Mouse (Mus musculus): ENCODE measurements around the gene Ubac2.
A peak's percentile ranks its signal among the peaks of the same experiment; 100 is the strongest.
"Not testable (repeated sequence)": the region's sequence is repeated elsewhere in the genome, so short reads cannot be mapped to it uniquely, and the experiment has no call there.

Gene Ubac2

DNA sequence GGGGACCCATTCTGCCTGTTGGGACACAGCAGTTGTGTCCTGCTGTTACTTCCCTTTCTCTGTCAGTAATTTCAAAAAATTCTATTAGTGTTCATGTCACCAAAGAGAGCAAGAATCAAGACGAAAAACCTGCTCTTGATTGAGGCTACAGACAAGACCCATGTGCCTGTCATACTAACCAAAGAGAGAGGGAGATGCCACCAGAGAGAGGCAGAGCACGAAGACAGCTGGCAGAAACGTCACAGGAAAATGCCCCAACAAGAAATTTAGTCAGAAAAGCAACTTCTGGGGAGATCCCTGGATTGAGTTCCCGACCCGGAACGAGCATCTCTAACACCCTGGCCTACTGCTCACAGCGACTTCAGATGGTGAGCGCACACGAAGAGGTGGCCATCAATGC is 170.4 kb downstream of the Ubac2 start:
- no peak for DNase-seq (ENCODE audit: low spot score)

DNA sequence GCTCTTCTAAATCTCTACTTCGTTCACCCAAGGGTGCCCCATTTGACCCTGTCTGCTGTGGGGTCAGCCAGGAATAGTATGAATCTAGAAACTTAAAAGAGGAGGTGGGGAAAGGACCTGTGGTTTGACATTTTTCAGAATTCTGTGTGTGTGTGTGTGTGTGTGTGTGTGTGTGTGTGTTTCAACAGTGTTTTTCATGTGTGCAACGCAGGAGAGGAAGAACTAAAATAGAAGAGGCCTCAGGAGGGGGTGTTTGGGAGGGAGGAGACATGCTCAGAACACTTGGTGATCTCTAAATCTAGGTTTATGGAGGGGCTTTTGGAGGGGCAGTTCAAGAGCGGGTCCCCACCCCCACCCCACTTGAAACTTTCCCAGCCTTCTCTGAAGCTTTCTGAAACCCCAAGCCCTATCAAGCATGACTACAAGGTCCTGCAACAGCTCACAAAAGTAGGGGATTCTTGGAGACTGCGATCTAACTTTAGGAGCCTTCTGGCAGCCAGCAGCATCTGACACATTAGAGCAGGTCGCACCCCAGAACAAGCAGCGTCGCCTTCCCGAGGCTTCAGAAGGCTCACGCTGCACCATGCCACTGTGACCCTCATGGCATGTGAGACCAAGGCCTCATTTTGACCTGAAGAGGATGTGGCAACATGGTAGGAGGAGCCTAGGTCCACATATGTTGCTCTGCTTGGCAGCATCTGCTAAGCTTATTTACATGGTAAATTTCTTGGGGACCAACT is 174.6 kb downstream of the Ubac2 start:
- no peak for DNase-seq (ENCODE audit: low spot score)

DNA sequence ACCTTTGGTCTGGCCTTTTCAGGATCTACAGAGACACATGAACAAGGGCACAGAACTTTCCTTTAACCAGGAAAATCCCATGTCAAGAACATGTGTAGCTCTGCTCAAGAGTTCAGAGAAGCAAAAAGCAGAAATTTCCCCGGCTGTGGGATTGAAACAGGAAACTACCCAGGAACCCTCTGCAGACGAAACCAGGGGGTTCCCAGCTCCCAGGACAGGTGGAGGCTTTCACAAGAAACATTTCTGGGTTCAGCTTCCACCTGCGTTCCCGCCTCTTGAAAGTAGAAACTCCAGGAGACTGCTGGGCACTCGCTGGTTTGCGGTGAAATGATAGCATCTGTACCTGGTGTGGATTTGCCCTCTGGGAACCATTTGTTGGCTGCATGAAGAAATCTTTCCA is 178.5 kb downstream of the Ubac2 start:
- DNase-seq (ENCODE audit: low spot score) = no peak

DNA sequence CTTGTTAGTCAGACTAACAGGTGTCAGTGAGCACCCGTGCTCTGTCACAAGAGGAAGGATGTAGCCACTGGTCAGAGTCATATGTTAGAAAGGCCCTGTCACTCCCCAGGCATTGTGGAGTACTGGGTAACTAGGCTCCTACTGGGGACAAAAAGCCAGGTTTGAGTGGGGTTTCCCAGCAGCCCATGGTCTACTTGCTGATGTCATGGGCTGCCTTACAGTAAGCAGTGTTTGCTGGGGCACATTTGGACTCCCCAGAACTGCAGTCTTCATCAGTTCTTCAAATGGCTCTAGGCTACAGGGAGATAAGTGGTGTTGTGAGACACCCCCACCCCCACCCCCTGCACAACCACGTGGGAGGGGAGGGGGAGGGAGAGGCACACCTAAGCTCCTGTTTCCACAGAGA is 179.5 kb downstream of the Ubac2 start:
- DNase-seq (ENCODE audit: low spot score) = no peak

DNA sequence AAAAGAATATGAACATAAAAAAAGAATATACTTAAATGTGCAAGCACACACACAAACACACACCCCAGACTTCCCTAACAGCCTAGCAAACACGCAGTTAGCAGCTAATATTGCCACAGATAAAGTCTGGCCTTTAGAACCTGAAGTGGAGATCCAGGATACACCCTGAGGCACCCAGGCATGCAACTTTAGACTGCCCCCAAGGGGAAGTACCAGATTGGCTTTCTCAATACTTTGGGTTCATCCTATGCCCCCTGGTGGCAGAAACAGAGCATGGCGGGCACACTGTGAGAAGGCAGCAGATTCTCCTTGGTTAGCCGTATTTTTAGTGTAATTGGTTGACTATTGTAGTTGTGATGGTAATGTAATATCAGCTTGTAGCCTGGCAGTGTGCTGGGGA is 182.2 kb downstream of the Ubac2 start:
- DNase-seq (ENCODE audit: low spot score) = peak; percentile 87

DNA sequence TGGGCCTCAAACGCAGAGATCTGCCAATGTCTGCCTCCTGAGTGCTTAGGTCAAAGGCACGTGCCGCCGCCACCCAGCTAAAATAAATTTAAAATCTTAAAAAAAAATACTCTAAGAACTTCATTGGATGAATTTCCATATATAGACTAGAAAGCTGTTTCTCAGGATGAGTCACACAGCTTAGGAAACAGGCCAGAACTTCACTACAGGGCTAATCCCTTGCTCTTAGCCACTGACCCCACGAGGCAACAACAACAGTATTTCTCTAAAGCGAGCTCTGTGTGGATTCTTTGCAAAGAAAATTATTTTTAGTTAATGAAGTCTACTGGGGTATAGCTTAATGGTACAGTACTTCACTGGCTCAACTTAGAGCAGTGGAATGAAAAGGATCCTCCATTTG is 183.0 kb downstream of the Ubac2 start:
- DNase-seq (ENCODE audit: low spot score) = no peak

DNA sequence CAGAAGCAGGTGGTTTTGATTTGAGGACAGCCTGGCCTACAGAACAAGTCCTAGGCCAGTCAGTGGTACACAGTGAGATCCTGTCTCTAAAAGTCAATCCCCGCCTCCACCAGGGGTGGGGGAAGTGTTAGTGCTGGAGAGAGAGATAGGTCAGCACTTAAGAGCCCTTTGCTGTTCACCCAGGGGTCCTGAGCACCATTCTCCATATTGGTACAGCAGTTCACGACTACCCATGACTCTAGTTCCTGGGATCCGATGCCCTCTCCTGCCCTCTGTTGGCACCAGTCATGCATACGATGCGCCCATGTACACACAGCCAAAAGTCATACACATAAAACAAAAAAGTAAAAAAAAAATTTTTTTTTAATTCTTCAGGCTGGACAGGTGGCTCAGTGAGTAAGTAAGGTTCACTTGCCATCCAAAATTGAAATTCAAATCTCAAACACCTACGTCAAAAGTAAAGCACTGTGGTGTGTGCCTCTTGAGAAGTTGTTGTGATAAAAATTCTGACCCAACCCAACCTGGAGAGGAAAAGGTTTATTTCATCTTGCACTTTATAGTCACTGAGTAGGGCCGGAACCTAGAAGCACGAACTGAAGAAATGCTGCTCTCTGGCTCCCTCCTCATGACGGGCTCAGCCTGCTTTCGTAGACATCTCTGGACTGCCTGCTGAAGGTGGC is 184.1 kb downstream of the Ubac2 start:
- DNase-seq (ENCODE audit: low spot score) = no peak

DNA sequence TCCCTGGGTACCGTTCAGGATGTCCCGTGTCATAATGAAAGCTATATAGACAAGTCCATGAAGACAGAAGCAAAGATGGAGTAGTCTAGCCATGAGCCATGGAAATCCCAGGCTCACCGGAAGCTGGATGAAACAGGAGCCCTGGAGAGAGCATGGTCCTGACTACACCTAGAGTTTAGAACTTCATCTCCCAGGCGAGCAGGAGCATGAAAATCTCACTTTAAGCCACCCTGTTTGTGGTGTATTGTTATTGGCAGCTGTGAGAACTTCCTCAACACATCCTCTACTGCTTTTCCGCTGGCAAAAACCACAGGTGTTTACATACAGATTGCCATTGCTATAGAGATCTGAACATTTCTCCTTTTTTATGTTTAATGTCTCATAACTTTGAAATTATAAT is 185.2 kb downstream of the Ubac2 start:
- no peak for DNase-seq (ENCODE audit: low spot score)

DNA sequence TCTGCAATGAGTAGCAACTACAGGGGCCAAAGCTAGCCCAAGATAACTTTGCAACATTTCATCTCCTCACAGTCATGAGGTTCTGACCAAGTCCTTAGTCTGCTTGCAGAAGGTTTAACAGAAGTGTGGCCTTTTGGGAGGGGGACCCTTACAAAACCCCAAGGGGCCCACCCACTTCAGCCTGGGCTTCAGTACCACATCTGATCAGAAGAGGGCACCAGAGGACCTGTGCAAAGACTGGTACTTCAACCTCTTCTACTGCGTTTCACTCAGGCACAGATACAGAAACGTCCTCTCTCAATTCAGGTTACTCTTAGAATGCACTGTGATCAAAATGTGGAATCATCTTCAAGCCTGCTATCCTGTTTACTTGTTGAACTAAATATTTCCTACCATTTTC is 186.1 kb downstream of the Ubac2 start:
- DNase-seq (ENCODE audit: low spot score) = peak; percentile 82

DNA sequence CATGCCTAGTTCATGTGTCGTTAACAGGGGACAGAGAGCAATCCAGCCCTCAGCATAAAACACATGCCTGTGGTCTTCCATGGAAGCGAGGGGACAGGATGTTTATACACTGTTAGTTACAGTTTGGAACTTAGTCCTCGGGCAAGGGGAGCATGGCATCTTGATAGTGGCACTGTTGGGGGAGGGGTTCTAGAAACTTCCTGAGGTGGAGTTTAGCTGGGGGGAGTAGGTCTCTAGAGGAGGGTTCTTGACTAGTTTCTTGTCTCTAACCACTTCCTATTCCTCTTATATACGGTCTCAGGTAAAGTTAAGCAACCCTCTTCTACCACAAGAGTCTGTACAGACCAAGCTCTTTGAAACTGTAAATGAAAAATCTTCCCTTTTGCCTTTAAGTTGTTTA is 187.8 kb downstream of the Ubac2 start:
- DNase-seq (ENCODE audit: low spot score) = no peak

DNA sequence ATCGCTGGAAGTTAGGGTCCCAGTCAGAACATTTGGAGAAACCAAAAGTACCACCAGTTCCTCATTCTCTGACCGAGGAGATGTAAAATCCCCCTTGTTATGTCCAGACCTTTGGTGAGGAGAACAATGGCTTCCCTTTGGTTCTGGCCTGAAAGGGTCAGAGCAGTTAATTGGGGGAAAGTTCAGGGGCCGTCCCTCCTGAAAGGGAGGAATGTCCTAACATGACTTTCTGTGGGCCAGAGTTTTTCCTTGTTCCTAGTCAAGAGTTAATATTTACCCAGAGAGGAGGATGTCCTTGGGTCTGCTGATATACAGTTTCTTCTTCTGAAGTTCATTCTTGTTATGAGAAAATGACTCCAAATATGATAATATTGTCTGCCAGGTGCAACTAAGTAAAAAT is 189.6 kb downstream of the Ubac2 start:
- DNase-seq (ENCODE audit: low spot score) = not testable (repeated sequence)

DNA sequence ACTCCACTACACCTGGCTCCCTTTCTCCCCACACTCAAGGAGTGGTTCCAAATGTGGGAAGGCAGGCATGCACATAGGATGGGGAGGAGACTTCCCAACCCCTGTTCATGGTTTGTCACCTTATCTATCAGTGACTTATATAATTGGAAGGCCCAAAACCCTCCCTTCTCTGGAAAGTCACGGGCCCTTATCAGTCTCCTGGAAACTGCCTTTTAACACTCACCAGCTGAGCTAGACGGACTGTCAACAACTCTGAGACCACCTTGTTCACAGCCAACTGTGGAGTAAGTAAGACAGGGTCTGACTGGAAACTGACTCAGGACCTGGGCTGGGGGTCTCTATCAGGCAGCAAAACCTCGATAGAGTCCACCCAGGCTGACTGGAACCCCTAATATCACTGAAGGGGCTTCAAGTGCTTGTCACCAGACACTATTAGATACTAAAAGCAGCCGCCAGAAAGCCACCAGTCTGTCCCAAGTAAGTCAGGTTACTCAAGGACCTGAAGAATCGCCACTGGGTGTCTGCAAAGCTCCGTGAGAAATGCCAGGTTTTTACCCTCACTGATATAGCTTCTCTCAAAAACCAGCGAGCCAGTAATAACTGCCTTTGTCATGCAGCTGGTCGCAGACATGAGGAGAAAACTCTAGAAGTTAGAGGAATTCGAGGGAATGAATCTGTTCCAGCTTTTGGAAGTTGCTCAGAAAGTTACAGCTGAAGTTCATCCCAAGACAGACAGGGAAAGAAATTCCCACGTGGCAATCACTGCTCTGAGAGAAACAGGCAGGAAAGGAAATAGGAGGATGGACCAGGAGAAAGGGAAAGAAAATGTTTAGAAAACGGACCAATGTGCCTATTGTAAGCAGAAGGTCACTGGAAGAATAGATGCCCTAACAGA is 190.6 kb downstream of the Ubac2 start:
- no peak for DNase-seq (ENCODE audit: low spot score)

DNA sequence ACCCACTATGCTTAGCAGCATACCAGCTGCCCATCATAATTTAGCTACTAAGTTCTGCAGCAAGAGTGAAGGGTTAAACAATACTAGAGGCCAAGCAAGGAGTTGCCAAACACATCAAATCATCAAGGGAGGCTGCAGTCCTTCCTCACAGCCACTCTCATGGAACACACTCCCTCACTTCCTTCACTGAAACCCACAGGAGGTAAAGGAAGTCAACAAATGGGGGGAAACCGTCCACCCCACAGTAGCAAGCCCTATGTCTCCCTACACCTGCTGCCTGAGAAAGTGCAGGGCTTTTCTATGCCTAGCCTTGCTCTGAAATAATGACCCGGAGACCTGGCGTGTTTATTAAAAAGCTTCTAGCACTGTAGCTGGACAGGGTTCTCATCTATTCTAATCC is 191.5 kb downstream of the Ubac2 start:
- DNase-seq (ENCODE audit: low spot score) = no peak
